Mouse (Mus musculus) lung, postnatal 14 days (tissue): ENCODE data around the gene Mcfd2.

Experiments
- DNase-seq: peaks from one replicate; pipeline ENCODE4 v3.0.0; 2021

Mcfd2 gene

DNA sequence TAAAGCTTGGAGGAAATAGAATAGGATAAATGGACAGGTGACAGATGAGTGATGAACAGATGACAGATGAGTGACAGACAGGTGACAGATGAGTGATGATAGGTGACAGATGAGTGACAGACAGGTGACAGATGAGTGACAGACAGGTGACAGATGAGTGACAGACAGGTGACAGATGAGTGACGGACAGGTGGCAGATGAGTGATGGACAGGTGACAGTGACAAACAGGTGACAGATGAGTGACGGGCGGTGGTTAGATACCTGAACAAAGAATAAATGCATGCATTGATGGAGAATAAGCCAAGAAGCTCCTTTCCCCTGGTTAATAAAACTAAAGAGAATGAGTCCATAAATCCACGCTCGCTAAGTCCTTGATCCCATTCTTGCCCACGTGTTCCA, 30.7 kb downstream of the Mcfd2 start:
- DNase-seq = no peak

DNA sequence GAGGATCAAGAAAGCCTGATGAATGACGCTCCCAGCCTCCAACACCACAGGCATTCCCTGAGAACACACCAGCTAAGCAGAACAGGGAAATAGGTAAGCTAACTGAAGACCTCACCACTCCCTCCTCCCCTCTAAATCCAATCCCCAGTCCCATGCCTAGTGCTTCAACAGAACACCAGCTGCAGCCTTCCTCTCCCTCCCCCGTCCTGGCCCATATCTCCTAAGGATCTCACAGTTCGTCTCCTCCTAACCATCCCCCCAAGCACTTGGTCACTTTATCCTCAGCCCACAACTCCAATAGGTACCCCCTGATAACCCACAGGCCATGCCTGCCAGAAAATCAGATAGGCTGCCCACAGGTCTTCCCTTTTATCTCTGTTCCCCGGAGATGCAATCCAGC, 37.9 kb downstream of the Mcfd2 start:
- no peak for DNase-seq

DNA sequence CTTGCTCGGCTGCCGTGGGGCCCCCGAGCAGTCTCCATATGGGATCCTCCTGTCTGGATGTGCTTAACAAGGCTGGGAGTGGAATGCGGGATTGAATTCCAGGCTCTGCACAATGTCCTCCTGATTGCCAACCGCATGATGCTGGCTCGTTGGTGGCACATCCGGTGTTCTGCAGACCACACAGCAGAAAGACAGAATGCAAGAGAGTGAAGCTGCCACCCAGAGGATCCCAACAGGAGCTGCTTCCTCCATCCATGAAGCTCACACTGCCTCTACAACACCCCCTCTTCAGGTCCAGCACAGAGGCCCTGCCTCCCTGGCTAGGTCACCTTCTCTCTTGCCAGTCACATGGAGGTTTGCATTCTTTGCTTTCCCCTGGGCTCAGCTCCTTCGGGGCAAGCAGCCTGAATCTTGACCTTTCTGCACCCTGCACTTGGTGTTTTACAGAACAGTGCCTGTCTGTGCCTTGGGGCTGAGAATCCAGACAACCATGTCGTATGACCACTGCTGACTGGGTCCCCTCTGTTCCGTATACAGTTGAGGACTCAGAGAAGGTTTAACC, 39.6 kb downstream of the Mcfd2 start:
- no peak for DNase-seq

DNA sequence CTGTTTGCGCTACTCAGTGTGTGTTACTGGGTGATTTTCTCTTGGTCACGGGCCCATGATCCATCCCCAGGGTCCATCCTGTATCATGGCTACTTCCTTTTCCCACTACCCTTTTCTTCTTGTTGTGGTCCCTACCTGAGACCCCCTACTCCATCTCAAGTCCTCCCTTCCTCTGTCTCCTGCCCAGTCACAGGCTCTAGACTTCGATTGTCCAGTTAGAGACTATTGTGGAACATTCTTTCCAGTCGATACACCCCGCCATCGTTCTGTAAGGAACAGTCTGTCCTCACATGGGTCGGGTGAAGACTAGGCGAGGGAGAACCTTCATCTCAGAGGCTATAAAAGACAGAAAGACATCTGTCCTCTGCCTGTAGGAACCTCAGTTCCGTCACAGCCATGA, 40.4 kb downstream of the Mcfd2 start:
- DNase-seq = no peak

DNA sequence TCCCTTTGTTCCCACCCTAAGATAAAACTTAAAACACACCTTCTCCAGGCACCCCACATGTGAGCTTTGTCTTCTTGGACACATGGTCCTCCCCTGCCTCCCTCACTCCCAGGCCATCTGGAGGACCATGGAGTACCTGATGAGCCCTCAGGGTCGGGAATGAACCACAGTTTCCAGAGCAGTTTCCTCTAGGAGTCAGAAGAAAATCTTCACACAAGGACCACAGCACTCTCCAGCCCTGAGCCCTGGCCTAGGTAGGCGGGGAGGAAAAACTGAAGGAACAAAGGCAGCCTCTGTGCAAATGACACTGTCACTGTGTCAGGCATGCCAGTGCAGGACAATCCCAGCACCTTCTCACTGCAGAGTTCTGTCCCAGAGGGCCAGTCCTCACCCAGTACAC, 41.3 kb downstream of the Mcfd2 start:
- no peak for DNase-seq

DNA sequence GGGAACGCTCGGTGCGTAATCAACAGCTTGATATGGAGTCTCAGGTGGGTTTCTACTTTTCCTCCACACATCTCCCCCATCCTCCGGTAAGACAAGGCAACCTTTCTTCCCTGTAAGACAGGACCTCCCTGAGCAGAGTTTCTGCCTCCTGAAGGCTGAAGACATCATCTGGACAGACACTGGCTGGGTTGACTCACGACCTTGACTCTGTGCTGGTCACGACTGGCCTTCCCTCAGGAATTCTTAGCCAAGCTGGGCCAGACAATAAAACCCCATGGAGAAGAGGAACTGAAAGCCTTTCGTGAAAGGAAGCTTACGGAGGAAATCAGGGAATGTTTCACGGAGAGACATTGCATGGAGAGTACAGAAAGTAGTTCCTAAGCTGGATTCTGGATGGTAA, 46.3 kb downstream of the Mcfd2 start:
- no peak for DNase-seq

DNA sequence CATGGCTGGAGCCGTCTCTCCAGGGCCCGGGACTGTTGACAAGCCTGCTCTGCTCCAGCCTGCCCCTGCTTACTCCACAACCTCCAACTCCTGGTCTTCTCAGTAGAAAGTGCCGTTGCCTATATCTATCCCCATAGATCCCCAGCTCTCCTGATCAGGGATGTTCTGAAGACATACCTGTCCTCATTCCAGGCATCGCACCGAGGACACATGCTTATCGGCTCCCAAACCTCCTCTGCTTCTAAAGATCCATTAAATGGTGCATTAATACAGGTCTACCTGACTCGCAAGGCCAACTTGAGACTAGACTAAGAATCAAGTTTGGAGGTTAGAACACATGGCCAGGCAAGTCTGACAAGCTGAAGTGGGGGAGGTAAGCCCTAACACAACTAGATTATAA, 51.2 kb downstream of the Mcfd2 start:
- no peak for DNase-seq

DNA sequence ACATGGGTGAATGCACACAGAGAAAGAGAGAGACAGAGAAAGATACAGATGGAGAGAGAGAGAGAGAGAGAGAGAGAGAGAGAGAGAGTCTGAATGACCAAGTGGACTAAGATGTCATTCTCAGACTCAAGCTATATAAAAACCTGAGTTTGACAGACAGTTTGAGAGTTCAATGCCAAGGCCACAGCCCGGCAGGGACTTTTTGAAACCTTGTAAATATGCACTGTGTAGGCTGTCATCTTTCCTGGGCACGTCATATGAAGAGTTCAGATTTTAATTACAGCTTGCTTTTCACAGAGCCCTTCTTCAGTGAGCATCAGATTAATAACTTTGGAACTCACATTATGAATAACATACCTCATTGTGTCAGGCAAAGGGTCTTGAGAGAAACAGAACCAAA, 55.2 kb downstream of the Mcfd2 start:
- no peak for DNase-seq

DNA sequence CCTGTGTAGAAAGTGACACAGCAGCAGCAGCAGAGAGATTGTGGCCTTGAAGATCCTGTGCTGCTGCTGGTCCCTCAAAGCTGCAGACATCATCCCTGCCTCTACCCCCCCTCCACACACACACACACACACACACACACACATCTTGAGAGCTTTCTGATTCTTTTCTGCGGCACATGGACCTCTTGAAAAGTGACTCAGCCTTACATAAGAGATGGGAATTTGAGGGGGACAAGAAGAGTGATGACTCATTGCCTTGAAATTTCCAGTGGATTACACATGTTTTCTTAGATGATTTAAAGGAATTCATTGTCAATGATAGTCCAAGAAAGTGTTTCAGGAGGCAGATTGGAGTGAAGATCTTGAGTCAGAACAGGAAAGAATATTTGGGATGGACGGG, 58.9 kb downstream of the Mcfd2 start:
- DNase-seq = no peak
